Mouse (Mus musculus): ENCODE measurements around the gene 1600014C23Rik.

GRCm38 (mm10) chr17:45707376-45707775, 26.3 kb downstream of the 1600014C23Rik start:
- TF ChIP-seq POLR2A (IDR thresholded peaks at IDR 0.05; ENCODE audit: low read depth, low read length) = no peak
- TF ChIP-seq CTCF (IDR thresholded peaks at IDR 0.05; ENCODE audit: borderline replicate concordance, insufficient read depth, low read length) = no peak

Data from embryonic fibroblast, embryonic 13.5 days (primary cell).